Mouse (Mus musculus): ENCODE results near the gene Plekhh1.

Plekhh1 gene

DNA sequence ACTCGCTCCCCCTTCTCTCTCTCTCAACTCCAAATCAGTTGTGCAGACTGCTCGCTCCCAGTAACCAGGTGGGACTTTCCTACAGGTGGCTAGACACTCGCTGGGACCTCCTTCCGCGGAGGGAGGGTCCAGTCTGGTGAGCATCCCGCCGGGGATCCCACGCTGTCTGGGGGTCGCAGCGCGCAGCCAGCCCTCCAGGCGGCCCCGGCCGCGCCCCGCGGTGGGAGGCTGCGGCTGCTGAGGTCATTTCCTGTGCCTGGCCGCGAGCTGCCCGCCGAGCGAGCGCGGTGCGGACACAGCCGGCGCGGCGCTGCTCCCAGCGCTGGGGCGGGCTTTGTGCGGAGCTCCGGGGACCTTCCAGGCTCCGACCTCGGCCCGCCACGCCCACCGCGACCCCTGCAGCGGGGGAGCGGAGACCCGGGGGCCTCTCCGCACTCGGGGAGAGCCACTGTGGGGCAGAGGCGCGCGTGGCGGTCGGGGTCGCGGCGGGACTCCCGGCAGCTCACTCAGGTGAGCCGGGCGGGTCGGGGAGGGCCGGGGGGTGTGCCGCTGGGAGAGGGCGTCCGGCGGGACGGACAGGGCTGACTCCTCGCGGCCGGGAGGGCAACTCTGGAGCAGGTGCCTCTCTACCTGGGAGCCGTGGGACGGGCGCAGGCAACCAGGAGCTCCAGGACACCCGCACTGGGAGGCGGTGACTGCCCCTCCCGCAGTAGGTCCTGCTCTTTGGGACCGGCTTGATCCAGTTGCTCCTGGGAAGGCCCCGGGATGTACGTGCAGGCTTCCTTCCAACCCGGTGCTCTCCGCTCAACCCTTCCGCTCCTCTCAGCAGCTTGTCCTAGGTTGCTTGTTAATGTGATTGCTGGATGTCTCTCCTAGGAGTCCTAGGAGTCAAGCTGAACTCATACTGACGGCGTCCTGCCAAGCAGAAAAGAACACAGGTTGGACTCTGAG, at the start of gene Plekhh1:
Gene Plekhh1, plus strand, starts transcription at position 253 of the 951 bp plus-strand sequence.
- in situ Hi-C loops (cut with MseI, MboI): no loop called here

DNA sequence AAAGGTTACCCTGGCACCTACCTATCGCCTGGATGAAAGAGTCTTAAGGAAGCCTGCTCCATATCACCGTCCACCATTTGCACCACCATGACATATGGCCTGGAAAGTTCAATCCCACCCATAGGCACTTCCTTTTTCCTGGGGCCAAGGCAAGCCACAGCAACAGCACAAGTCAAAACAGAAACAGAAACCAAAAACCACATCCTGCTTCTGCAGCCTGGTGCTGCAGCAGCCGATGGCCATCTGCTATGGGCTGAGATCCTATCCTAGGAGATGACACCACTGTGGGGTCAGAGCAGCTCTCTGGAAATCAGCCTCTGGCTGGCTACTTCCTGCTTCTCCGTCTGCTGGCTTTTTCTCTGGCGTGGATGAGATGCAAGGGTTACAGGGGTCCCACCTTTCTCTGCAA, 48.3 kb upstream of the Plekhh1 start:
- in situ Hi-C loops (cut with MseI, MboI): no loop called here

DNA sequence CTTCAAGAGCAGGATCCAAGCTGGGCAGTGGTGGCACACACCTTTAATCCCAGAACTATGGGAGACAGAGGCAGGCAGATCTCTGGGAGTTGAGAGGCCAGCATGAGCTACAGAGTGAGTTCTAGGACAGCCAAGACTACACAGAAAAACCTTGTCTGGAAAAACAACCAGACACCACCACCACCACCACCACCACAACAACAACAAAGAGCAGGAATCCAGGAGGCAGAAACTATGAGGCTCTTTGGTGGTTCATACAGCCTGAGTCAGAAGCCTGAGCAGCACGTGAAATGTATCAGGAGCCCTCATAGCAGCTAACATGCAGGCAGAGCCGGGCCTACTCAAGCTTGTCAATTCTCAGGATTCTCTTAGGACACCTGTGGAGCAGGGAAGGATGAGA, 47.8 kb upstream of the Plekhh1 start:
- in situ Hi-C loops (cut with MseI, MboI): no loop called here

DNA sequence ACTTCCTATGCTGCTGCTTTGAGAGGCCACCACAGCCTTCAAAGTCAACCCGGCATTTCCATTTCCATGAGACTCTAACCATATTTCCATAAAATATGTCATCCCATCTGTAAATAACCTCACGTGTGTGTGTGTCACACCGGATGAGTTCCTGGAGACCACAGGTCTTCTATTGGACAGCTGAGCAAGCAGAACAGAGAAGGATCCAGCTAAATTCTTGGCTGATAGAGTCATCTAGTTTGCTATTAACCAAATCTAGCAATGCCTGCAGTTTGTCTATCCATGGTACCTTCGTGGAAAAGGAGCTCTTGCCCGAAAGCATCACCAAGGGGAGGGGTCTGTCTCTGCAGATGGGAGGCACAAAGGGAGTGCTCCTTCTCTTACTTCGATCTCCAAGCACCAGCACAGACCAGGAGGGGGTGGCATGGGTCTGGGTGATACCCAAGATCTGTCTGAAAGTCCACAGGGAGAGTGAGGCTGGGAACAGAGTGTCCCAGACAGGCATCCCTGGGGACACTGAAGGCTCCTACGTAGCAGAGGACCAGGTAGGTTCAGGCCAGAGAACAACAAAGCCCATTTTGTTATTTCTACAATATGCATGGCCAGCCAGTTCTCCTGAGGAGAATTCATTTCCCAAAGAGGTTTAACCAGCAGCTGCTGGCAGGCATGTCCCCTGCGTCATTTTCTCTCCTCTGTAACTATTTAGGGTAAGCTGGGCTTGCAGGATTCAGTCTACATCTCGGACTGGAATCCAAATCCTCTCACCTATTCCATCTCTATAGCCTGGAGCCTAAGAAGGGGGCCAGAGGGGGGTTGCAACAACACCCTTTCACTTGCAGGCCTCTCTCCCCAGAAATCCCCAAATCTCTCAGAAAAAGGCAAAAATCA, 46.8 kb upstream of the Plekhh1 start:
- in situ Hi-C loops (cut with MseI, MboI): no loop called here

DNA sequence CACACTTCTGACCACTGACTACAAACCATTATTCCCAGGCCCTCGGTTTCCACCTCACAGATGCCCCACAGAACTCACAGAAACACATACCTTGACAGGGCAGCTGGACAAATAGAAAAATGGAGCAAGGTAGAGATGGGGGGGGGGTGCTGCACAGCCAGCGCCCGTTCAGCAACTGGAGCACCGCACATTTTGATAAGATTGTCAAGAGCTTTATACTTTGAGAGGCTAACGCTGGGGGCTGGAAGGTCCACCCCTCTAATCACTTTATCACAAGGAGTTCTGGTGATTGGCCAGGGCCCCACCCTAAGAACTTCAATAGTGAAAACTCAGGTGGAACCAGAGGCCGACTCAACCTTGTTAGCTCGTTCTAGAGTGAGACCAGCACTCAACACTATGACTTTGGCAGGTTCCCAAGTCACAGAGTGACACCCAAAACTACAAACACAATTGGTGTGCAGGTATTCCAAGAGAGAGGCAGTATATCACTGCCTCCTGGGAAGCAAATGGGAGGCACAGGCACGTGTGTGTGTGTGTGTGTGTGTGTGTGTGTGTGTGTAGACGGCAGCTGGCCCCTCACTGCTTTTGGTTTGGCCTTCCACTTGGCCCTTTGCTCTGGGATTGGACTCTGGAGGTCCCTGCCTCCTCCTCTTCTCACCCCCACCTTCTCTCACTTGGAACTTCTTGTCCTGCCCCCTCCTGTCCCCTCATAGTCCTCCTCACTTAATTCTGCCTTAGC, 45.5 kb upstream of the Plekhh1 start:
- in situ Hi-C loops (cut with MseI, MboI): no loop called here

DNA sequence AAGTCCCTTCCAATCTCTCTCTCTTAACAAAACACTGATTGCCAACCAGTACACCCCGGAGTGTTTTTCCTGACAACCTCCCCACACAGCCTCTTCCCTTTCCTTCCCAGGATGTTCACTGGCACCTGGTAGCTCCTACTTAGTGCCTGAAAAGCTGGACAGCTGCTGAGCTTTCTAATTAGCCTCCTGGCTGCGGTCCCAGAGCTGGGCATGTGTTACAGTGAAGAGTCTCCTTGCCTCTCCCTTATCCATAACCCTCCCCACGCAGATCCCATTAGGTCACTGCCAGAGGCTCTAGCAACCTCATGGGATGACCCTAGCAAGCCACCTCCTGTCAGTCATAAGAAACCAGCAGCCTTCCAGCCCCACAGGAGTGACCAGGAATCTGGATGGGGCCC, 44.9 kb upstream of the Plekhh1 start:
- in situ Hi-C loops (cut with MseI, MboI): no loop called here

DNA sequence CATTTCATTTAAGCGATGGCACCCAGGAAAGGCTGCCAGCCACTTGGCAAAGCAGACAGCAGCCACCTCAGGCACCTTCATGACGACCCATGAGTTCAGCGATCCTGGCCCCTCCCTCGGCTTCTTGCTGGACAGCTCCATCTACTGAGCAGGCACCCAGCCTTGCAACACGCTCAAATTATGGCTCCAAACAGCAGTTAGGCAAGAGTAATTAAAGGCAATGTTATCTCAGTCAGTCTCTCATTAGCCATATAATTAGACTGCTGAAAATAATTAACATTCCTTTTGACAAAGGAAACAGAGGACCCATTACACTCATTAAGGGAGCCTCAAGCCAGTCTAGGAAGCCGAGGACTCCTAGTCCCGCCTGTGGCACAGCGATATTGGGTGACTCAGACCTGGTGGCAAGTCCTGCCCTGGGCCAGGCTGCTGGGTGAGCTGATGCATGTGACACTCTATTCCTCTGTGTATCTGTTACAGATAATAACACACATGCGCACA, 41.3 kb upstream of the Plekhh1 start:
- in situ Hi-C loops (cut with MseI, MboI): no loop called here

- in situ Hi-C loops (cut with MseI, MboI): no loop called here
Observed at GRCm38 (mm10) chr12:78996271-78996670, 32.7 kb upstream of the Plekhh1 start.

- in situ Hi-C loops (cut with MseI, MboI): no loop called here
Observed at GRCm38 (mm10) chr12:78996711-78997110, 32.3 kb upstream of the Plekhh1 start.

- in situ Hi-C loops (cut with MseI, MboI): no loop called here
Observed at GRCm38 (mm10) chr12:79002406-79002805, 26.6 kb upstream of the Plekhh1 start.

- in situ Hi-C loops (cut with MseI, MboI): no loop called here
Observed at GRCm38 (mm10) chr12:79002978-79003377, 26.0 kb upstream of the Plekhh1 start.

- in situ Hi-C loops (cut with MseI, MboI): loop anchor here in 1 of 2 experiments (5.0 kb wide), 1 partner anchor 68 kb away; no protein-coding TSS in a partner anchor
Observed at GRCm38 (mm10) chr12:79005456-79005855, 23.5 kb upstream of the Plekhh1 start.

GRCm38 (mm10) chr12:79006076-79006475, 22.9 kb upstream of the Plekhh1 start:
- in situ Hi-C loops (cut with MseI, MboI): loop anchor here in 1 of 2 experiments (5.0 kb wide), 1 partner anchor 69 kb away; no protein-coding TSS in a partner anchor

GRCm38 (mm10) chr12:79006478-79007125, 22.4 kb upstream of the Plekhh1 start:
- in situ Hi-C loops (cut with MseI, MboI): loop anchor here in 1 of 2 experiments (5.0 kb wide), 1 partner anchor 69 kb away; no protein-coding TSS in a partner anchor

DNA sequence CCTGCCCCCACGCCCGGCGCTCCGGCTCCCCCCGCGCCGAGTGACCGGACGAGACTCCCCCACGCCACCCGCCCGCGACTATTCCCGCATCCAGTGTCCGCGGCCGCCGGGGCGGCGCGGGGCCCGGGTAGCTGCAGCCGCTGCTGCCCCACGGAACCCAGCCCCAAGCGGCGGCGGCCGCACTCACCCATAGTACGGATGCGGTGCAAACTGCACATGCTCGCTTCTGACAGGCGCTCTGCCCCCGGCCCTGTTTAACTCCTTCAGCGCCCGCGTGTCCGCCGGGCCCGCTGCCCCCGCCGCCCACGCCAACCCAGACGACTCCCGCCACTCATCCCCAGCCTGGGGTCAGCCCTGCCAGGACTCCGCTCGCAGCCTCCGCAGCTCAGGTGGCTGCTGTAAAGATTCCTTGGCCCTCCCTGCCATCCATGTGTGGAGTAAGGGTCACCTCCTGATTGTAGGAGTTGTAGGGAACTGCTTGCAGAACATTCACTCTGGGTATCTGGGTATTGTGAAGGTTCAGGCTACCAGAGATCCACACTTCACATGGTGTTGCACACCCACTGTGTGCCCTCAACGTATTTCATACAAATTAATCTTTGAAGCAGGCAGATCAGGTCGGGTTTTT, 21.7 kb upstream of the Plekhh1 start, which contains the start of gene Tmem229b:
Gene Tmem229b, minus strand, starts transcription at position 502 of the 628 bp plus-strand sequence.
- in situ Hi-C loops (cut with MseI, MboI): loop anchor here in 1 of 2 experiments (5.0 kb wide), 1 partner anchor 70 kb away; no protein-coding TSS in a partner anchor

GRCm38 (mm10) chr12:79010569-79010968, 18.4 kb upstream of the Plekhh1 start:
- in situ Hi-C loops (cut with MseI, MboI): no loop called here

- in situ Hi-C loops (cut with MseI, MboI): no loop called here
Observed at GRCm38 (mm10) chr12:79016109-79016508, 12.9 kb upstream of the Plekhh1 start.

GRCm38 (mm10) chr12:79017994-79018399, 11.0 kb upstream of the Plekhh1 start:
- in situ Hi-C loops (cut with MseI, MboI): no loop called here

DNA sequence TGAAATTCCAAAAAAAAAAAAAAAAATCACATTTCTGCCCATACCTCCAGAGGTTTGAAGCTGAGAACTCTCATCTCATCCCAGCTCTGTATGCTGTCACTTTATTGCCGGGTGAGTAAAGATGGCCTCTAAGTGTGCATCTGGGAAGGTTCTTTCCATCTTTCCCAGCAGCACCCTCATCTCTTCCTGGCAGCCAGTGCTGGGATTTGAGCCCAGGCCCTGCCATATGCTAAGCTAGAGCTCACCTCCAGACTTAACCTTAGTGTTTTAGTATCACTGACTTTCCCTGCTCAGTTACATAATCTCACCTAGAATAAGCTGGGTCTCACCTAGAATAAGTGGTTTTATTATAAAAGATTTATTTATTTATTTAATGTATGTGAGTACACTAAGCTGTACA, 7.1 kb upstream of the Plekhh1 start:
- in situ Hi-C loops (cut with MseI, MboI): loop anchor here in 1 of 2 experiments (5.0 kb wide), 2 partner anchors 70 to 100 kb away; no protein-coding TSS in a partner anchor

- in situ Hi-C loops (cut with MseI, MboI): loop anchor here in 1 of 2 experiments (5.0 kb wide), 2 partner anchors 69 to 101 kb away; no protein-coding TSS in a partner anchor
Observed at GRCm38 (mm10) chr12:79022882-79023281, 6.1 kb upstream of the Plekhh1 start.

Measured in mouse trophoblast stem cell (cell line).